Mouse (Mus musculus) lung, postnatal 0 days (tissue): ENCODE data around the gene Gm28047. TPM values are rescaled to one million over a fixed set of nuclear protein-coding genes. Genes with fewer than 3 reads are reported as not detected.

Experiments
- ATAC-seq: fragments of 200-750 bp; cut with Nextera tagmentation; 2 replicates; pipeline ENCODE4 v1.8.0; 2017; ENCODE audit warnings: moderate library complexity
- DNase-seq: peaks from one replicate; pipeline ENCODE4 v3.0.0-alpha.2; 2016; ENCODE audit warnings: low spot score
- H3K27ac ChIP-seq: fragments of 300-500 bp; sonication (generic); 2 replicates; pipeline ENCODE4 v1.5.1; 2014; ENCODE audit warnings: antibody characterized with exemption, mild to moderate bottlenecking, low read length, mixed read lengths
- H3K27me3 ChIP-seq: fragments of 300-500 bp; sonication (generic); replicated peaks from 2 replicates; pipeline ENCODE4 v1.6.1; 2014; ENCODE audit warnings: low read length, mixed read lengths; ENCODE audit not compliant: insufficient read depth
- H3K36me3 ChIP-seq: fragments of 300-500 bp; sonication (generic); 2 replicates; pipeline ENCODE4 v1.6.1; 2014; ENCODE audit warnings: low read length, mixed read lengths; ENCODE audit not compliant: insufficient read depth
- H3K4me1 ChIP-seq: fragments of 300-500 bp; sonication (generic); 2 replicates; pipeline ENCODE4 v1.6.1; 2014; ENCODE audit warnings: antibody characterized with exemption, low read depth, low read length, mixed read lengths; ENCODE audit not compliant: insufficient read depth
- H3K4me2 ChIP-seq: fragments of 300-500 bp; sonication (generic); replicated peaks from 2 replicates; pipeline ENCODE4 v1.6.1; 2014; ENCODE audit warnings: low read depth, mild to moderate bottlenecking, low read length, moderate library complexity, mixed read lengths
- H3K4me3 ChIP-seq: fragments of 300-500 bp; sonication (generic); 2 replicates; pipeline ENCODE4 v1.5.1; 2014; ENCODE audit warnings: low read depth, low read length
- H3K9ac ChIP-seq: fragments of 300-500 bp; sonication (generic); replicated peaks from 2 replicates; pipeline ENCODE4 v1.6.1; 2014; ENCODE audit warnings: low read depth, mild to moderate bottlenecking
- H3K9me3 ChIP-seq: fragments of 300-500 bp; sonication (generic); 2 replicates; pipeline ENCODE4 v1.6.1; 2016; ENCODE audit warnings: low read length, mixed read lengths
- CTCF ChIP-seq: IDR thresholded peaks from 2 replicates; pipeline ENCODE4 v1.5.1; 2016; ENCODE audit warnings: antibody characterized with exemption, mild to moderate bottlenecking
- EP300 ChIP-seq: IDR thresholded peaks from 2 replicates; pipeline ENCODE4 v1.6.1; 2016; ENCODE audit warnings: antibody characterized with exemption, mild to moderate bottlenecking, control low read depth
- WGBS: fragments of 180-500 bp; shearing (Covaris S2); extraction: QIAGEN DNeasy Blood & Tissue Kit; methylation state at CpG from one replicate; pipeline ENCODE4 v1.1.7; 2014; 5-methylcytosine and 5-hydroxymethylcytosine counted together
- polyA plus RNA-seq: library from polyadenylated mRNA; unstranded; fragments of >200 nt; fragmentation: Nextera tagmentation; extraction: Ambion mirVana; gene quantifications from 2 replicates; pipeline ENCODE4 v1.2.1, GENCODE M21; 2015

Gene Gm28047
- polyA plus RNA-seq, 1 experiment from 2014 or later = not detected

GRCm38 (mm10) chr15:102624291-102624969 lies 437 bp downstream of the Gm28047 start:
- H3K9me3 ChIP-seq = no peaks in the 10 kb centered on the region
- no peak for TF ChIP-seq CTCF
- no peak for TF ChIP-seq EP300
- H3K4me1 ChIP-seq = peaks cover 8% of the 10 kb centered on the region; the same call in 1 of the 2 replicates
- no peaks in the 10 kb centered on the region for H3K27me3 ChIP-seq
- WGBS = 2% methylated on average over 17 of the region's 17 CpGs
- ATAC-seq (no peak; the same call in 1 of the 2 replicates), DNase-seq (peak; percentile 52)
- peak overlapping the region; percentile 87 for H3K9ac ChIP-seq
- peak overlapping the region; percentile 99 for H3K27ac ChIP-seq
- no peaks in the 10 kb centered on the region for H3K36me3 ChIP-seq
- peak overlapping the region; percentile 79 for H3K4me3 ChIP-seq
- peak overlapping the region; percentile 80 for H3K4me2 ChIP-seq

- Histone ChIP-seq H3K27me3 (no peaks in the 10 kb centered on the region), H3K4me2 (peak overlapping the region; percentile 51), H3K36me3 (no peaks in the 10 kb centered on the region), H3K9me3 (no peaks in the 10 kb centered on the region), H3K9ac (no peak overlapping the region), H3K4me1 (peaks cover 8% of the 10 kb centered on the region; the same call in 1 of the 2 replicates), H3K27ac (peak overlapping the region; percentile 39; the same call in 1 of the 2 replicates), H3K4me3 (no peak overlapping the region)
- WGBS = 57% methylated on average over 3 of the region's 3 CpGs
- no peak for TF ChIP-seq EP300
- ATAC-seq = no peak
- DNase-seq = peak; percentile 61
Measured at GRCm38 (mm10) chr15:102623121-102623520, 1.7 kb downstream of the Gm28047 start.

- Histone ChIP-seq H3K4me3 (no peak overlapping the region), H3K4me1 (peaks cover 8% of the 10 kb centered on the region; the same call in 1 of the 2 replicates), H3K9ac (no peak overlapping the region), H3K27ac (peak overlapping the region; percentile 39; the same call in 1 of the 2 replicates), H3K9me3 (no peaks in the 10 kb centered on the region), H3K27me3 (no peaks in the 10 kb centered on the region), H3K4me2 (peak overlapping the region; percentile 51; the same call in 1 of the 2 replicates), H3K36me3 (no peaks in the 10 kb centered on the region)
- ATAC-seq (no peak), DNase-seq (no peak)
- no peak for TF ChIP-seq CTCF
- no peak for TF ChIP-seq EP300
Measured at GRCm38 (mm10) chr15:102622536-102622935, 2.3 kb downstream of the Gm28047 start.

- TF ChIP-seq CTCF (peak; percentile 29), EP300 (no peak)
- Histone ChIP-seq H3K4me1 (peaks cover 5% of the 10 kb centered on the region; the same call in 1 of the 2 replicates), H3K9me3 (no peaks in the 10 kb centered on the region), H3K4me2 (no peak overlapping the region), H3K4me3 (no peak overlapping the region), H3K27ac (no peak overlapping the region), H3K36me3 (no peaks in the 10 kb centered on the region), H3K27me3 (no peaks in the 10 kb centered on the region), H3K9ac (no peak overlapping the region)
- DNase-seq = no peak
- ATAC-seq = no peak
- 78% methylated on average over 1 of the region's 1 CpGs for WGBS
Measured at GRCm38 (mm10) chr15:102620765-102621164, 4.1 kb downstream of the Gm28047 start.

GRCm38 (mm10) chr15:102619486-102619885 lies 5.4 kb downstream of the Gm28047 start:
- Histone ChIP-seq H3K4me2 (no peak overlapping the region), H3K27ac (no peak overlapping the region), H3K4me1 (peaks cover 4% of the 10 kb centered on the region; the same call in 1 of the 2 replicates), H3K27me3 (no peaks in the 10 kb centered on the region), H3K9ac (no peak overlapping the region), H3K36me3 (no peaks in the 10 kb centered on the region), H3K9me3 (no peaks in the 10 kb centered on the region), H3K4me3 (no peak overlapping the region)
- WGBS = 94% methylated on average over 5 of the region's 5 CpGs
- ATAC-seq (no peak), DNase-seq (no peak)
- TF ChIP-seq EP300 = no peak
- no peak for TF ChIP-seq CTCF

GRCm38 (mm10) chr15:102617654-102618053 lies 7.2 kb downstream of the Gm28047 start:
- no peak for TF ChIP-seq CTCF
- TF ChIP-seq EP300 = no peak
- Histone ChIP-seq H3K36me3 (no peaks in the 10 kb centered on the region), H3K27ac (no peak overlapping the region), H3K9ac (no peak overlapping the region), H3K4me2 (no peak overlapping the region), H3K4me3 (no peak overlapping the region), H3K9me3 (no peaks in the 10 kb centered on the region), H3K27me3 (no peaks in the 10 kb centered on the region), H3K4me1 (peaks cover 4% of the 10 kb centered on the region; the same call in 1 of the 2 replicates)
- ATAC-seq (no peak), DNase-seq (peak; percentile 12)
- WGBS = 53% methylated on average over 1 of the region's 1 CpGs
